Mouse (Mus musculus): ENCODE results near the gene Arl15.

- TF ChIP-seq CTCF (IDR thresholded peaks at IDR 0.05; ENCODE audit: borderline replicate concordance, extremely low read depth, insufficient read depth, insufficient read length) = no peak
- TF ChIP-seq POLR2A (IDR thresholded peaks at IDR 0.05; ENCODE audit: borderline replicate concordance, extremely low read depth, insufficient read depth, insufficient read length, poor library complexity, severe bottlenecking) = no peak
Observed at GRCm38 (mm10) chr13:114095440-114095839, 301.1 kb downstream of the Arl15 start.

All from brain, embryonic 14.5 days (tissue).